Mouse (Mus musculus): ENCODE data around the gene Ifi35. TPM values are rescaled to one million over a fixed set of nuclear protein-coding genes. Genes with fewer than 3 reads are reported as not detected.

The Ifi35 gene
- polyA plus RNA-seq, 1 experiment from 2014 or later, result 23.0 TPM

DNA sequence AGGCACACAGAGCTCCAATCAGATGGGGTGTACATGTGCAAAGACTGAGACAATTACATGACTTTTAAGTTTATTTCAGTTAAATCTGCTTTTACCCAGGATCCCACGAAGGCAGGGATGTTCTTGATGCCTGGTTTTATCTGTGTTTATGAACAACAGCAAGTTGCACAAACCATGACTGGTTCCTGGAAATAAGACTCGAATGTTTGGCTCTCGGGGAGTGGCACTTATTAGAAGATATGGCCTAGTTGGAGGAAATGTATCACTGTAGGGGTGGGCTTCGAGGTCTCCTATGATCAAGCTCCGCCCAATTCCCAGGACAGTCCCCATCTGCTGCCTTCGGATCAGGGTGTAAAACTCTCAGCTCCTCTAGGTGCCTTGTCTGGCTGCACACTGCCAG lies 37.9 kb downstream of the Ifi35 start:
- Histone ChIP-seq H3K4me1 (ENCODE audit: control insufficient read depth, insufficient read depth, low read length) (no peaks in the 10 kb centered on the region), H3K27me3 (ENCODE audit: control insufficient read depth, insufficient read depth, low read length) (no peaks in the 10 kb centered on the region), H3K4me3 (ENCODE audit: low read depth, low read length) (no peak overlapping the region), H3K4me2 (replicated peaks; ENCODE audit: low read depth, low read length) (no peak overlapping the region), H3K9me3 (ENCODE audit: control insufficient read depth, low read depth, low read length) (no peaks in the 10 kb centered on the region), H3K27ac (ENCODE audit: low read length) (no peak overlapping the region), H3K9ac (replicated peaks; ENCODE audit: low read depth, low read length) (no peak overlapping the region), H3K36me3 (ENCODE audit: control insufficient read depth, insufficient read depth, low read length) (peaks cover 12% of the 10 kb centered on the region)
- no peak for ATAC-seq (ENCODE audit: insufficient number of reproducible peaks, insufficient read depth, low FRiP score, low read depth)
- WGBS, result 67% methylated on average over 6 of the region's 6 CpGs

- Histone ChIP-seq H3K9ac (replicated peaks; ENCODE audit: low read depth, low read length) (no peak overlapping the region), H3K36me3 (ENCODE audit: control insufficient read depth, insufficient read depth, low read length) (peaks cover 17% of the 10 kb centered on the region), H3K27me3 (ENCODE audit: control insufficient read depth, insufficient read depth, low read length) (no peaks in the 10 kb centered on the region), H3K4me2 (replicated peaks; ENCODE audit: low read depth, low read length) (no peak overlapping the region), H3K4me1 (ENCODE audit: control insufficient read depth, insufficient read depth, low read length) (no peaks in the 10 kb centered on the region), H3K4me3 (ENCODE audit: low read depth, low read length) (no peak overlapping the region), H3K27ac (ENCODE audit: low read length) (no peak overlapping the region), H3K9me3 (ENCODE audit: control insufficient read depth, low read depth, low read length) (no peaks in the 10 kb centered on the region)
- WGBS, result 91% methylated on average over 5 of the region's 5 CpGs
- ATAC-seq (ENCODE audit: insufficient number of reproducible peaks, insufficient read depth, low FRiP score, low read depth), result no peak
Measured at GRCm38 (mm10) chr11:101506269-101506780, 58.1 kb downstream of the Ifi35 start.

- 92% methylated on average over 7 of the region's 7 CpGs for WGBS
- no peak for ATAC-seq (ENCODE audit: insufficient number of reproducible peaks, insufficient read depth, low FRiP score, low read depth)
- no peak overlapping the region for H3K27ac ChIP-seq (ENCODE audit: low read length)
- H3K9me3 ChIP-seq (ENCODE audit: control insufficient read depth, low read depth, low read length), result no peaks in the 10 kb centered on the region
- H3K36me3 ChIP-seq (ENCODE audit: control insufficient read depth, insufficient read depth, low read length), result peaks cover 22% of the 10 kb centered on the region
- no peak overlapping the region for H3K4me2 ChIP-seq (replicated peaks; ENCODE audit: low read depth, low read length)
- H3K4me1 ChIP-seq (ENCODE audit: control insufficient read depth, insufficient read depth, low read length), result no peaks in the 10 kb centered on the region
- no peaks in the 10 kb centered on the region for H3K27me3 ChIP-seq (ENCODE audit: control insufficient read depth, insufficient read depth, low read length)
- no peak overlapping the region for H3K9ac ChIP-seq (replicated peaks; ENCODE audit: low read depth, low read length)
- H3K4me3 ChIP-seq (ENCODE audit: low read depth, low read length), result no peak overlapping the region
Measured at GRCm38 (mm10) chr11:101507090-101507489, 58.9 kb downstream of the Ifi35 start.

Small RNA genes within 50 kb of the gene (microRNA-seq; reads per million reads assigned to microRNA genes)
- gene Mir6929, result 1.6 reads per million

Other genes with a start within 250 kb of the Ifi35 start
- 17.7 and 19.1 TPM in 2 replicates for gene Ezh1, start 221.9 kb upstream of the Ifi35 start, polyA plus RNA-seq (2014; fragmentation: Nextera tagmentation; extraction: Ambion mirVana)
- gene Ramp2, start 202.4 kb upstream of the Ifi35 start, polyA plus RNA-seq (2014; fragmentation: Nextera tagmentation; extraction: Ambion mirVana), result 123 and 128 TPM in 2 replicates
- 153 and 154 TPM in 2 replicates for gene Vps25, start 194.7 kb upstream of the Ifi35 start, polyA plus RNA-seq (2014; fragmentation: Nextera tagmentation; extraction: Ambion mirVana)
- gene Wnk4, start 187.8 kb upstream of the Ifi35 start, polyA plus RNA-seq (2014; fragmentation: Nextera tagmentation; extraction: Ambion mirVana), result 21.9 and 26.8 TPM in 2 replicates
- gene Cntd1, start 169.4 kb upstream of the Ifi35 start, polyA plus RNA-seq (2014; fragmentation: Nextera tagmentation; extraction: Ambion mirVana), result 0.87 and 1.6 TPM in 2 replicates
- 207 and 215 TPM in 2 replicates for gene Coa3, start 169.3 kb upstream of the Ifi35 start, polyA plus RNA-seq (2014; fragmentation: Nextera tagmentation; extraction: Ambion mirVana)
- 140 and 144 TPM in 2 replicates for gene Becn1, start 146.1 kb upstream of the Ifi35 start, polyA plus RNA-seq (2014; fragmentation: Nextera tagmentation; extraction: Ambion mirVana)
- 84.6 and 96.2 TPM in 2 replicates for gene Psme3, start 132.2 kb upstream of the Ifi35 start, polyA plus RNA-seq (2014; fragmentation: Nextera tagmentation; extraction: Ambion mirVana)
- 1.3 and 1.8 TPM in 2 replicates for gene Aoc2, start 123.3 kb upstream of the Ifi35 start, polyA plus RNA-seq (2014; fragmentation: Nextera tagmentation; extraction: Ambion mirVana)
- 3.2 TPM in 2 replicates for gene Aoc3, start 117.8 kb upstream of the Ifi35 start, polyA plus RNA-seq (2014; fragmentation: Nextera tagmentation; extraction: Ambion mirVana)
- gene G6pc, start 80.8 kb upstream of the Ifi35 start, polyA plus RNA-seq (2014; fragmentation: Nextera tagmentation; extraction: Ambion mirVana), result not detected in 2 replicates
- gene Aarsd1, start 30.8 kb upstream of the Ifi35 start, polyA plus RNA-seq (2014; fragmentation: Nextera tagmentation; extraction: Ambion mirVana), result 69.6 and 74.0 TPM in 2 replicates
- 8.5 and 9.8 TPM in 2 replicates for gene Gm27029, start 23.6 kb upstream of the Ifi35 start, polyA plus RNA-seq (2014; fragmentation: Nextera tagmentation; extraction: Ambion mirVana)
- 12.0 and 13.5 TPM in 2 replicates for gene Rundc1, start 23.3 kb upstream of the Ifi35 start, polyA plus RNA-seq (2014; fragmentation: Nextera tagmentation; extraction: Ambion mirVana)
- gene Ptges3l, start 23.1 kb upstream of the Ifi35 start, polyA plus RNA-seq (2014; fragmentation: Nextera tagmentation; extraction: Ambion mirVana), result 18.0 and 24.1 TPM in 2 replicates
- gene Rpl27, start 6.1 kb upstream of the Ifi35 start, polyA plus RNA-seq (2014; fragmentation: Nextera tagmentation; extraction: Ambion mirVana), result 373 and 398 TPM in 2 replicates
- gene Rnd2, start 16.6 kb downstream of the Ifi35 start, polyA plus RNA-seq (2014; fragmentation: Nextera tagmentation; extraction: Ambion mirVana), result 11.6 and 14.2 TPM in 2 replicates
- 47.6 and 52.7 TPM in 2 replicates for gene Vat1, start 17.8 kb downstream of the Ifi35 start, polyA plus RNA-seq (2014; fragmentation: Nextera tagmentation; extraction: Ambion mirVana)
- gene Brca1, start 103.5 kb downstream of the Ifi35 start, polyA plus RNA-seq (2014; fragmentation: Nextera tagmentation; extraction: Ambion mirVana), result 14.7 and 18.2 TPM in 2 replicates
- gene Nbr1, start 103.7 kb downstream of the Ifi35 start, polyA plus RNA-seq (2014; fragmentation: Nextera tagmentation; extraction: Ambion mirVana), result 59.8 and 62.0 TPM in 2 replicates
- 5.9 and 6.7 TPM in 2 replicates for gene Tmem106a, start 133.8 kb downstream of the Ifi35 start, polyA plus RNA-seq (2014; fragmentation: Nextera tagmentation; extraction: Ambion mirVana)
- gene Gm11634, start 150.8 kb downstream of the Ifi35 start, polyA plus RNA-seq (2014; fragmentation: Nextera tagmentation; extraction: Ambion mirVana), result not detected in 2 replicates
- gene Rdm1, start 178.8 kb downstream of the Ifi35 start, polyA plus RNA-seq (2014; fragmentation: Nextera tagmentation; extraction: Ambion mirVana), result 38.3 and 47.5 TPM in 2 replicates
- gene Arl4d, start 217.1 kb downstream of the Ifi35 start, polyA plus RNA-seq (2014; fragmentation: Nextera tagmentation; extraction: Ambion mirVana), result 6.4 and 8.1 TPM in 2 replicates